Mouse (Mus musculus) forebrain, embryonic 10.5 days (tissue): ENCODE results near the gene Pop4. TPM values are rescaled to one million over a fixed set of nuclear protein-coding genes. Genes with fewer than 3 reads are reported as not detected.

ENCODE experiments used
- DNase-seq: peaks from one replicate; pipeline ENCODE4 v3.0.0-alpha.2; 2017; ENCODE audit warnings: low spot score; ENCODE audit errors: extremely low spot score
- H3K27ac ChIP-seq: fragments of 300-500 bp; sonication (generic); 2 replicates; pipeline ENCODE4 v1.5.1; 2016; ENCODE audit warnings: mild to moderate bottlenecking
- H3K27me3 ChIP-seq: fragments of 300-500 bp; sonication (generic); 2 replicates; pipeline ENCODE4 v1.6.1; 2016; ENCODE audit warnings: mild to moderate bottlenecking; ENCODE audit not compliant: poor library complexity, severe bottlenecking
- H3K36me3 ChIP-seq: fragments of 300-500 bp; sonication (generic); replicated peaks from 2 replicates; pipeline ENCODE4 v1.6.1; 2016; ENCODE audit warnings: mild to moderate bottlenecking, moderate library complexity
- H3K4me1 ChIP-seq: fragments of 300-500 bp; sonication (generic); 2 replicates; pipeline ENCODE4 v1.6.1; 2016
- H3K4me3 ChIP-seq: fragments of 300-500 bp; sonication (generic); 2 replicates; pipeline ENCODE4 v1.5.1; 2016; ENCODE audit warnings: mild to moderate bottlenecking, moderate library complexity
- H3K9me3 ChIP-seq: fragments of 300-500 bp; sonication (generic); 2 replicates; pipeline ENCODE4 v1.6.1; 2016; ENCODE audit warnings: mild to moderate bottlenecking, moderate library complexity
- WGBS: fragments of 180-500 bp; shearing (Covaris S2); methylation state at CpG from one replicate; pipeline ENCODE4 v1.1.7; 2016; 5-methylcytosine and 5-hydroxymethylcytosine counted together
- polyA plus RNA-seq: library from polyadenylated mRNA; unstranded; fragments of >200 nt; fragmentation: Nextera tagmentation; extraction: Ambion mirVana; gene quantifications from 2 replicates; pipeline ENCODE4 v1.2.1, GENCODE M21; 2016

Gene Pop4
- polyA plus RNA-seq, 1 experiment from 2014 or later = 98.3 TPM

GRCm38 (mm10) chr7:38215697-38216096, 55.5 kb downstream of the Pop4 start:
- Histone ChIP-seq H3K4me3 (no peak overlapping the region), H3K27me3 (no peaks in the 10 kb centered on the region), H3K27ac (no peak overlapping the region), H3K9me3 (no peaks in the 10 kb centered on the region), H3K36me3 (peaks cover 2% of the 10 kb centered on the region), H3K4me1 (no peaks in the 10 kb centered on the region)
- 90% methylated on average over 6 of the region's 6 CpGs for WGBS
- DNase-seq = no peak

- Histone ChIP-seq H3K27ac (no peak overlapping the region), H3K27me3 (no peaks in the 10 kb centered on the region), H3K4me1 (no peaks in the 10 kb centered on the region), H3K4me3 (no peak overlapping the region), H3K36me3 (no peaks in the 10 kb centered on the region), H3K9me3 (no peaks in the 10 kb centered on the region)
- DNase-seq = no peak
- WGBS = 81% methylated on average over 7 of the region's 7 CpGs
These were observed 55.9 kb downstream of the Pop4 start for GRCm38 (mm10) chr7:38215281-38215680.

GRCm38 (mm10) chr7:38214473-38215214, 56.6 kb downstream of the Pop4 start:
- Histone ChIP-seq H3K36me3 (no peaks in the 10 kb centered on the region), H3K4me1 (no peaks in the 10 kb centered on the region), H3K27ac (no peak overlapping the region), H3K9me3 (no peaks in the 10 kb centered on the region), H3K4me3 (no peak overlapping the region), H3K27me3 (no peaks in the 10 kb centered on the region)
- no peak for DNase-seq
- WGBS = 77% methylated on average over 5 of the region's 5 CpGs

- WGBS = 63% methylated on average over 3 of the region's 3 CpGs
- Histone ChIP-seq H3K27ac (no peak overlapping the region), H3K27me3 (no peaks in the 10 kb centered on the region), H3K4me3 (no peak overlapping the region), H3K4me1 (no peaks in the 10 kb centered on the region), H3K36me3 (no peaks in the 10 kb centered on the region), H3K9me3 (no peaks in the 10 kb centered on the region)
- no peak for DNase-seq
These were observed 58.6 kb downstream of the Pop4 start for GRCm38 (mm10) chr7:38212651-38213062.

Other genes with a start within 250 kb of the Pop4 start
- gene Uri1, start 247.9 kb downstream of the Pop4 start, polyA plus RNA-seq = 44.4 and 49.3 TPM in 2 replicates
- gene Ccne1, start 163.9 kb downstream of the Pop4 start, polyA plus RNA-seq = 116 and 117 TPM in 2 replicates
- 14.3 and 14.5 TPM in 2 replicates for gene 1600014C10Rik, start 88.2 kb downstream of the Pop4 start, polyA plus RNA-seq
- 2.5 and 2.6 TPM in 2 replicates for gene Plekhf1, start 43.4 kb downstream of the Pop4 start, polyA plus RNA-seq